Mouse (Mus musculus) myocyte (in vitro differentiated cells): ENCODE data around the gene Sbk1. TPM values are rescaled to one million over a fixed set of nuclear protein-coding genes. Genes with fewer than 3 reads are reported as not detected.
"Not testable (repeated sequence)": the region's sequence is repeated elsewhere in the genome, so short reads cannot be mapped to it uniquely, and the experiment has no call there.

Experiments used
- H3K27me3 ChIP-seq: one replicate; pipeline ENCODE4 v1.6.1; 2011; ENCODE audit not compliant: control insufficient read depth, insufficient read depth, insufficient read length
- H3K36me3 ChIP-seq: one replicate; pipeline ENCODE4 v1.6.1; 2011; ENCODE audit not compliant: control insufficient read depth, insufficient read depth
- H3K4me2 ChIP-seq: one replicate; pipeline ENCODE4 v1.6.1; 2011; ENCODE audit warnings: low read depth, control low read depth
- H3K4me3 ChIP-seq: one replicate; pipeline ENCODE4 v1.5.1; 2011; ENCODE audit warnings: mild to moderate bottlenecking, control low read depth, moderate library complexity
- H3K79me2 ChIP-seq: one replicate; pipeline ENCODE4 v1.6.1; 2011; ENCODE audit not compliant: control insufficient read depth, insufficient read depth
- H3ac ChIP-seq: one replicate; pipeline ENCODE4 v1.6.1; 2011; ENCODE audit not compliant: control insufficient read depth, insufficient read length
- CEBPB ChIP-seq: IDR thresholded peaks from 2 replicates; pipeline ENCODE4 v1.6.1; 2011; ENCODE audit warnings: mild to moderate bottlenecking, moderate library complexity; ENCODE audit not compliant: poor library complexity, insufficient read depth, severe bottlenecking
- E2F4 ChIP-seq: IDR thresholded peaks from one replicate; pipeline ENCODE4 v1.6.1; 2011; ENCODE audit warnings: mild to moderate bottlenecking, control low read depth, moderate library complexity; ENCODE audit not compliant: insufficient read depth
- MAX ChIP-seq: IDR thresholded peaks from one replicate; pipeline ENCODE4 v1.6.1; 2011; ENCODE audit warnings: low read depth, mild to moderate bottlenecking, control low read depth
- MYOD1 ChIP-seq, 3 experiments: IDR thresholded peaks; one replicate each; pipeline ENCODE4 v1.6.1; 2011; ENCODE audit warnings: control low read depth in 2 of 3, low read depth in 2 of 3, mild to moderate bottlenecking in 2 of 3, moderate library complexity in 1 of 3; ENCODE audit not compliant: insufficient read length in 2 of 3, control insufficient read depth in 1 of 3
- MYOG ChIP-seq, 3 experiments: IDR thresholded peaks; one replicate each; pipeline ENCODE4 v1.6.1; 2011; ENCODE audit warnings: control low read depth in 2 of 3, low read depth in 2 of 3, mild to moderate bottlenecking in 2 of 3; ENCODE audit not compliant: insufficient read length in 2 of 3, control insufficient read depth in 1 of 3, insufficient read depth in 1 of 3
- POLR2A ChIP-seq: IDR thresholded peaks from one replicate; pipeline ENCODE4 v1.6.1; 2011; ENCODE audit warnings: low read depth, mild to moderate bottlenecking, control low read depth, moderate library complexity; ENCODE audit not compliant: insufficient read length
- POLR2AphosphoS2 ChIP-seq: IDR thresholded peaks from one replicate; pipeline ENCODE4 v1.6.1; 2011; ENCODE audit warnings: low read depth, control low read depth; ENCODE audit not compliant: insufficient read length
- REST ChIP-seq: IDR thresholded peaks from one replicate; pipeline ENCODE4 v1.6.1; 2011; ENCODE audit warnings: mild to moderate bottlenecking, control low read depth, moderate library complexity; ENCODE audit not compliant: insufficient read depth, insufficient read length
- SRF ChIP-seq: IDR thresholded peaks from one replicate; pipeline ENCODE4 v1.6.1; 2011; ENCODE audit warnings: low read depth; ENCODE audit not compliant: control insufficient read depth, insufficient read length
- TCF12 ChIP-seq: IDR thresholded peaks from one replicate; pipeline ENCODE4 v1.6.1; 2011; ENCODE audit warnings: mild to moderate bottlenecking, control low read depth; ENCODE audit not compliant: poor library complexity, insufficient read depth, severe bottlenecking
- TCF3 ChIP-seq: IDR thresholded peaks from one replicate; pipeline ENCODE4 v1.6.1; 2011; ENCODE audit warnings: low read depth, control low read depth; ENCODE audit not compliant: insufficient read length
- USF1 ChIP-seq: IDR thresholded peaks from one replicate; pipeline ENCODE4 v1.6.1; 2011; ENCODE audit warnings: low read depth, mild to moderate bottlenecking, control low read depth, moderate library complexity
- polyA plus RNA-seq: library from polyadenylated mRNA; unstranded; fragments of >200 nt; fragmentation: generic; extraction: Trizol; gene quantifications from one replicate; pipeline ENCODE4 v1.2.1, GENCODE M21; 2012; ENCODE audit warnings: missing spikeins

The Sbk1 gene
- polyA plus RNA-seq, 1 experiment, result 16.1 TPM

DNA sequence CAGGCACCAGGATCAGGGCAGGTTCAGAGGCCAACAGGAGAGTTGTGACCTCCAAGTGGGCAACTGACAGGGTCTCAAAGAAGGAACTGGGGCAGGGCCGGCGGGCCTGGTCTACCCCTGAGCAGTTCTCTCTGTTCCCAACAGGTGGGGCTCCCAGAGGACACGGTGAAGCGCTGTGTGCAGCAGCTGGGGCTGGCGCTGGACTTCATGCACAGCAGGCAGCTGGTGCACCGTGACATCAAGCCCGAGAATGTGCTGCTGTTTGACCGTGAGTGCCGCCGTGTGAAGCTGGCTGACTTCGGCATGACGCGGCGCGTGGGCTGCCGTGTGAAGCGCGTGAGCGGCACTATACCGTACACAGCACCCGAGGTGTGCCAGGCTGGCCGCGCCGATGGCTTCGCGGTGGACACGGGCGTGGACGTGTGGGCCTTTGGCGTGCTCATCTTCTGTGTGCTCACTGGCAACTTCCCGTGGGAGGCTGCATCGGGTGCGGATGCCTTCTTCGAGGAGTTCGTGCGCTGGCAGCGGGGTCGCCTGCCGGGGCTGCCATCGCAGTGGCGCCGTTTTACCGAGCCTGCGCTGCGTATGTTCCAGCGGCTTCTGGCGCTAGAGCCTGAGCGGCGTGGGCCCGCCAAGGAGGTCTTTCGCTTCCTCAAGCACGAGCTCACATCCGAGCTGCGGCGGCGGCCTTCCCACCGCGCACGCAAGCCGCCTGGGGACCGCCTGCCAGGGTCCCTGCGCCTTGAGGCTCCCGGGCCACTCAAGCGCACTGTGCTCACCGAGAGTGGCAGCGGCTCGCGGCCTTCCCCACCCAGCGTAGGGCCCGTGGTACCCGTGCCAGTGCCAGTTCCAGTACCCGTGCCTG, 19.5 kb downstream of the Sbk1 start:
- Histone ChIP-seq H3K4me2 (no peak overlapping the region), H3K79me2 (no peaks in the 10 kb centered on the region), H3K36me3 (no peaks in the 10 kb centered on the region), H3K27me3 (no peaks in the 10 kb centered on the region), H3ac (no peak overlapping the region), H3K4me3 (no peak overlapping the region)
- no peak for TF ChIP-seq TCF3
- no peak for TF ChIP-seq TCF12
- no peak for TF ChIP-seq POLR2AphosphoS2
- no peak for TF ChIP-seq SRF
- TF ChIP-seq MYOG (IDR thresholded peaks at IDR 0.05; ENCODE audit: control insufficient read depth in 1 of 3, insufficient read depth in 1 of 3, insufficient read length in 2 of 3, low read depth in 2 of 3), result no peak
- no peak for TF ChIP-seq POLR2A
- TF ChIP-seq E2F4, result no peak
- TF ChIP-seq MAX, result no peak
- TF ChIP-seq MYOD1 (IDR thresholded peaks at IDR 0.05; ENCODE audit: control insufficient read depth in 1 of 3, insufficient read length in 2 of 3, low read depth in 2 of 3), result no peak
- TF ChIP-seq USF1, result no peak
- no peak for TF ChIP-seq CEBPB
- TF ChIP-seq REST, result no peak

DNA sequence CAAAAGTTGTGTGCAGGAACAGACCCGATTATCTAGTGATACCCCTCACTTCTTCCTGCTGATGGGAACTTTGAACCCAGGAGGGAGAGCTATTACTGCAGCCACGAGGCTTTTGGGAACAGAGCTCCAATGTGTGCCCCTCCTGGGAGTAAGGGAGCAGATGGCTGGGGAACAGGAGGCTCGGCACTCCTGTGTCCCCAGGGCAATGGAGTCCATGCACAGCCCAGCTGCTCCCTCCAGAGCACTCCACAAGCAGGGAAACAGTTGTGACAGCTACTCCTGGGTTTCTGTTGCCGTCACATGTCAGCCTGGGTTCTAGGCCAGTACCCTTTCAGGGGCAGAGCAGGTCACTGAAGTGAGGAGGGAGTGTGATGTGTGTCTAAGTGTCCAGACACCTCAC, 20.7 kb downstream of the Sbk1 start:
- no peaks in the 10 kb centered on the region for H3K79me2 ChIP-seq
- H3ac ChIP-seq, result no peak overlapping the region
- TF ChIP-seq E2F4 (no peak), REST (no peak), MYOG (IDR thresholded peaks at IDR 0.05; ENCODE audit: control insufficient read depth in 1 of 3, insufficient read depth in 1 of 3, insufficient read length in 2 of 3, low read depth in 2 of 3) (peak in 1 of 3 experiments; percentile 46), TCF3 (no peak)
- no peak overlapping the region for H3K4me3 ChIP-seq
- H3K27me3 ChIP-seq, result no peaks in the 10 kb centered on the region
- no peaks in the 10 kb centered on the region for H3K36me3 ChIP-seq
- H3K4me2 ChIP-seq, result no peak overlapping the region

DNA sequence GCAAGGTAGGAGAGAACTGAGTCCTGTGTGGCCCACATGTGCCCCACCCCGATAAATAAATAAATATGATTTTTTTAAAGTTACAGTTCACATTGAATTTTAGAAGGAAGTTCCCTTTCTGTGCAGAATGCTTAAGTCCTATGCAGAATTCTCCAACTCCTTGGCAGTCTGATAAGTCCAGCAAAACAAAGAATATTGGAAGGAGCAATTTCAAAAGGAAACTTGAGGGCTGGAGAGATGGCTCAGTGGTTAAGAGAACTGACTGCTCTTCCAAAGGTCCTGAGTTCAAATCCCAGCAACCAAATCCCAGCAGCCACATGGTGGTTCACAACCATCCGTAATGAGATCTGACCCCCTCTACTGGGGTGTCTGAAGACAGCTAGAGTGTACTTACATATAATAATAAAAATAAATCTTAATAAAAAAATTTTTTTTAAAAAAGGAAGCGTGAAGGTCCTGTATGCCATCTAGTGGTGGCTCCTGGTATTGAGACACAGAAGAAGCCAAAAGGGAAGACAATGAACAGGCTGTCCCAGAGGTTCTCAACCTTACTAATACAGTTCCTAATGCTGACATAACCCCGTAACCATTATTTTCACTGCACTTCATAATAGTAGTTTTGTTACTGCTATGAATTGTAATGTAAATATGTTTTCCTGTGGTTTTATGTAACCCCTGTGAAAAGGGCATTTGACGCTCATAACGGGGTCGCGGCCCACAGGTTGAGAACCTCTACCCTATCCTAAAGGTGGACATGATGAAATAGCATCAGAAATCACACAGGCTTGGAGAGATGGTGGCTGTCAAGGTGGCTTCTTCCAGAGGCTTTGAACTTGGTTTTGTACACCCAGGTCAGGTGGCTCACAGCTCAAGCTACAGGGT, 25.4 kb downstream of the Sbk1 start:
- Histone ChIP-seq H3K36me3 (no peaks in the 10 kb centered on the region), H3K27me3 (peaks cover 26% of the 10 kb centered on the region), H3K4me2 (no peak overlapping the region), H3K4me3 (no peak overlapping the region), H3ac (no peak overlapping the region), H3K79me2 (no peaks in the 10 kb centered on the region)
- TF ChIP-seq POLR2A, result no peak
- no peak for TF ChIP-seq REST
- TF ChIP-seq E2F4, result no peak
- no peak for TF ChIP-seq POLR2AphosphoS2
- no peak for TF ChIP-seq SRF
- no peak for TF ChIP-seq MYOG (IDR thresholded peaks at IDR 0.05; ENCODE audit: control insufficient read depth in 1 of 3, insufficient read depth in 1 of 3, insufficient read length in 2 of 3, low read depth in 2 of 3)
- no peak for TF ChIP-seq CEBPB
- no peak for TF ChIP-seq TCF3
- TF ChIP-seq USF1, result no peak
- TF ChIP-seq MAX, result no peak
- TF ChIP-seq TCF12, result no peak
- no peak for TF ChIP-seq MYOD1 (IDR thresholded peaks at IDR 0.05; ENCODE audit: control insufficient read depth in 1 of 3, insufficient read length in 2 of 3, low read depth in 2 of 3)

DNA sequence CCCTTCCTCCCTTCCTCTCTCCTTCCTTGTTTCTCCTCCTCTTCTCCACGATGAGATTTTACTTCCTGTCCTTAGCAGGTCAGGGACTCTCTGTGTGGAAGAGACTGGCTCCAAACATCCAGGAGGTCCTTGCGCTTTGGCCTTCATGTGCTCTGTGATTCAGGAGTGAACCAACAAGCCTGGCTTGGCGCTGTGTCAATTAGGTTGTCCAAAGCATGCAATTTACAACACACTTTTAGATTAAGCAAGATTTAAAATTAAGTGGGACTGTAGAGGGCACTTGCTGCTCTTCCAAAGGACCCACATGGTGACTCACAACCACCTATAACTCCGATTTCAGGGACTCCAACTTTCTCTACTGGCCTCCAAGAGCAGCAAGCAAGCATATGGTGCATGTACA, 26.4 kb downstream of the Sbk1 start:
- Histone ChIP-seq H3ac (no peak overlapping the region), H3K79me2 (no peaks in the 10 kb centered on the region), H3K36me3 (no peaks in the 10 kb centered on the region), H3K4me2 (no peak overlapping the region), H3K4me3 (no peak overlapping the region), H3K27me3 (peaks cover 36% of the 10 kb centered on the region)
- no peak for TF ChIP-seq REST
- no peak for TF ChIP-seq POLR2AphosphoS2
- no peak for TF ChIP-seq E2F4
- TF ChIP-seq TCF3, result no peak
- no peak for TF ChIP-seq TCF12
- no peak for TF ChIP-seq SRF
- TF ChIP-seq POLR2A, result no peak
- TF ChIP-seq MAX, result no peak
- TF ChIP-seq MYOG (IDR thresholded peaks at IDR 0.05; ENCODE audit: control insufficient read depth in 1 of 3, insufficient read depth in 1 of 3, insufficient read length in 2 of 3, low read depth in 2 of 3), result no peak
- TF ChIP-seq MYOD1 (IDR thresholded peaks at IDR 0.05; ENCODE audit: control insufficient read depth in 1 of 3, insufficient read length in 2 of 3, low read depth in 2 of 3), result no peak
- no peak for TF ChIP-seq CEBPB
- TF ChIP-seq USF1, result no peak

GRCm38 (mm10) chr7:126301831-126302230, 29.4 kb downstream of the Sbk1 start:
- not testable (repeated sequence) for H3ac ChIP-seq, H3K4me2 ChIP-seq, H3K36me3 ChIP-seq, H3K4me3 ChIP-seq, H3K79me2 ChIP-seq
- peaks cover 65% of the 10 kb centered on the region for H3K27me3 ChIP-seq
